Mouse (Mus musculus) gastrocnemius, adult 8-10 months (tissue): ENCODE measurements around the gene Zfp119b. TPM values are rescaled to one million over a fixed set of nuclear protein-coding genes. Genes with fewer than 3 reads are reported as not detected.
"Not testable (repeated sequence)": the region's sequence is repeated elsewhere in the genome, so short reads cannot be mapped to it uniquely, and the experiment has no call there.

ENCODE experiments used
- DNase-seq, 2 experiments: peaks; one replicate each; pipeline ENCODE4 v3.0.0; 2022; ENCODE audit warnings: low spot score in 2 of 2
- total RNA-seq, 4 experiments: library from RNA; stranded (reverse); gene quantifications; 2 replicates each; pipeline ENCODE4 v1.2.4; 2022

The Zfp119b gene
- total RNA-seq, 4 experiments from 2014 or later: 3.9 to 4.3 (median 3.9) TPM

DNA sequence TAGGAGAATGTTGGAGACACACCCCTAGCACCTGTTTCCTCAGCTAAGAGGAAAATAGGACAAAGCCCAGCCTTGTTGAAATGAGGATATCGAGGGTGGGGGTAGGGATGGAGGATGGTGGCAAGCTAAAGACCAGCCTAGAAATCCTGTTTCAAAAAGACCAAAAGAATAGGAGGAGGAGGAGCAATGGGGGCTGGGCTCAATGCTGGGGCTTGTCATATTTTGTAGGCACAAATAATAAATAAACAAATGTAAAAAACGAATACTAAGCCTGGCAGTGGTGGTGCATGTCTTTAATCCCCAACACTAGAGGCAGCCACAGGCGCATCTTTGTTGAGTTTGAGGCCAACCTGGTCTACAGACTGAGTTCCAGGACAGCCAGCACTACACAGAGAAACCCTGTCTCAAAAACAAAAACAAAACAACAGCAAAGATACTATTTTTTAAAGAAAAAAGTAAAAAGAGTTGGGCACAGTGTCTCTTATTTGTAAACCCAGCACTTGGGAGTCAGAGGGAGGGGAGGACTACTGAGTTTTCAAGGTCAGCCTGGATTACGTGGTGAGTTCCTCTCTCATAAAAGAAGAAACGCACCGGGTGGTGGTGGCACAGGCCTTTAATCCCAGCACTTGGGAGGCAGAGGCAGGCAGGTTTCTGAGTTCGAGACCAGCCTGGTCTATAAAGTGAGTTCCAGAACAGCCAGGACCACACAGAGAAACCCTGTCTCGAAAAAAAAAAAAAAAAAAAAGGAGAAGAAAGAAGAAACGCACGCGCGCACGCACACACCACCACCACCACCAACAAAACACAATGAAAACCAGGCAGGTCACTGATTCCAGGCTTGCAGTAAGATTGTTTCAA, 8.7 kb upstream of the Zfp119b start:
- no peak for DNase-seq

DNA sequence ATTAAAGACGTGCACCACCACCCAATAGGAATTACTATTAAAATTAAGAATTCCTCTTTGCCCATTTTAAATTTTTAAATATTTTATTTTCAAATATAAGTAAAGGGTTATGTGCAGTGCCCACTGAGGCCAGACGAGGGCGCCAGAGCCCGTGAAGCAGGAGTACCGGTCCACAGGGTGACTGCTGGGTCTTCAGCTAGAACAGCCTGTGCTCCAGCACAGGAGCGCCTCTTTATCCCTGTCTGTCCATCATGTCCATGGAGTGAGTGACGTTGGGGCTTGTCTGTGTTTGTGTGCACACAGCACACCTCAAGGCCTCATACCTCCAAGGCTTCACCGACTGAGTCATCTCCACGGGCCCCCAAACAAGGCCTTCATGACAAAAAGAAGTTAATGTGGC, 7.9 kb upstream of the Zfp119b start:
- DNase-seq: peak in 1 of 2 experiments; percentile 57

DNA sequence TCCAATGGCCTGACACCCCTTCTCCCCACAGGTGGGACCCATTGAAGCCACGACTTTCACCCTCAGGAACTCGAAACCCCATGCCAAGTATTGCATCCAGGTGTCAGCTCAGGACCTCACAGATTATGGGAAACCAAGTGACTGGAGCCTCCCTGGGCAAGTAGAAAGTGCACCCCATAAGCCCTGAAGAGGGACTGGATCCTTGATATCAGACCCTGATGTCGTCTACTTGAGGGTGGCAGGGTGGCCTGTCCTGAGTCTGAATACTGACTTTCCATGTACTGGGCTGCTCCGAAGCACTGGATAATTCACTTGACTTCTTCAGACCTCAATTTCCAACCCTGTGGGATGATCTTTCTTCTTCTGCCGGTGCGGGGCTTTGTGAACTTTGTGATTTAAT, 7.3 kb upstream of the Zfp119b start:
- DNase-seq: no peak

DNA sequence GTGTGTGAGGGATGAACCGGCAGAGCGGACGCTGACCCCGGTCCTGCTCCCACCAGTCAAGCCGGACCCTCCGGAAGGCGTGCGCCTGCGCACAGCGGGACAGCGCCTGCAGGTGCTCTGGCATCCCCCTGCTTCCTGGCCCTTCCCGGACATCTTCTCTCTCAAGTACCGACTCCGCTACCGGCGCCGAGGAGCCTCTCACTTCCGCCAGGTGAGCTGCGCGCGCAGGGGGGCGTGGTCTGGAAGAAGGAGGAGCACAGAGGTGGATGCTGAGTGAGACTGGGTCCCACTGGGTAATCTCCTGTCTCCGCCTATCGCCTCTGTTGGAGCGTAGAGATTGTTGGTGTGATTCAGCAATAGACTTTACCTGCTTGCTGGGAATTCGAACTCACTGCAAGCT, 6.8 kb upstream of the Zfp119b start:
- no peak for DNase-seq

DNA sequence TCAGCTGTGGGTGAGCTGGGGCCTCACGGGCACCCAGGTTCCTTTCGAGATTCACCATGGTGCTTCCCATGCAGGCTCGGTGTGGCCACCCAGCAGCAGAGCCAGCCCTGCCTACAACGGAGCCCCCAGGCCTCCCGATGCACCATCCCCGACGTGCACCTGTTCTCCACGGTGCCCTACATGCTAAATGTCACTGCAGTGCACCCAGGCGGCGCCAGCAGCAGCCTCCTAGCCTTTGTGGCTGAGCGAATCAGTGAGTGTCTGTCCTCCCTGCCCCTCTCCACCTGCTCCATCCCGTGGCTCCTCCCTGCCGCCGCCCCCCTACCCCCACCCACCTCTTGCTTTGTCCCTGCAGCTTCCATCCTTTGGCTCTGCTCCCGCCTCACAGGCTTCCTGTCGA, 4.9 kb upstream of the Zfp119b start:
- no peak for DNase-seq

DNA sequence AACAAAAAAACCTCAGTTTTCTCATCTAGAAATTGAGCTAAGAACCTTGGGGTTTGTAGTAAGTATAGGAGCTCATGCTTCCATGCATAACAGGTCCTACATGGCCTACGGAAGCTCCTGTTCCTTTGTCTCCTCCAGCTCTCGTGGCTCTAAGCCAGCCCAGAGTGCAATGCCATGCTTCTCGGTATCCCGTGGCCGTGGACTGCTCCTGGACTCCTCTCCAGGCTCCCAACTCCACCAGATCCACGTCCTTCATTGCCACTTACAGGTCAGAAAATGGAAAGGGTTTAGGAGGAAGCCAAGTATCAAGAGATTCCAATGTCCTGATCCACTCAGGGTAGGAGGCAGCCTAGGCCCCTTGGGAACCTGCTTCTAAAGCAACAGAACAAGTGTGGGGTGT, 4.5 kb upstream of the Zfp119b start:
- DNase-seq: no peak

DNA sequence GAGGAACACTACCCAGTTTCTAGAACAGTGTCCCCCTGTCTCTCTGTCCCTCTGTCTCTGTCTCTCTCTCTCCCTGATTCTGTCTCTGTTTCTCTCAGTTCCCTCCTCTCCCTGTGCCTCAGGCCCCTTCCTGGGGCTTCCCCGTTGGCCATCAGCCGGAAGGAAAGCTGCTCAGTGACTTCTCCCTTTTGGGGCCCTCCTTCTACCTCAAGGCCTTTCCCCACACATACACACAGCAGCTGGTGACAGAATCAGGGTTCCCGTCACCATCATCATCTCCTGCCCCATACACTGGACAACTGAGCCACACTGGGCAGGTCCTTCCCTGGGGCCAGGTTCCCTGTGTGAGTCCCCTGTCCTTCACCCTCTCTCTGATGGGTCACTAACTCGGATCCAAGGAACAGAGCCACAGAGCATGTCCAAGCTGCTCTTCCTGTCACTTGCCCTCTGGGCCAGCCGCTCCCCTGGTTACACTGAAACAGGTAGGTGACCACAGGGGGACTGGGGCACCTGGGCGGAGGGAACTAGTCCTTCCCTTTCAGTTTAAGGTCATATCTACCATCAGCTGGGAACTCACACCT, 3.2 kb upstream of the Zfp119b start, which contains the start of gene Ebi3:
TSS of gene Ebi3 (plus strand) at position 194 of the 581 bp plus-strand sequence.
- no peak for DNase-seq

DNA sequence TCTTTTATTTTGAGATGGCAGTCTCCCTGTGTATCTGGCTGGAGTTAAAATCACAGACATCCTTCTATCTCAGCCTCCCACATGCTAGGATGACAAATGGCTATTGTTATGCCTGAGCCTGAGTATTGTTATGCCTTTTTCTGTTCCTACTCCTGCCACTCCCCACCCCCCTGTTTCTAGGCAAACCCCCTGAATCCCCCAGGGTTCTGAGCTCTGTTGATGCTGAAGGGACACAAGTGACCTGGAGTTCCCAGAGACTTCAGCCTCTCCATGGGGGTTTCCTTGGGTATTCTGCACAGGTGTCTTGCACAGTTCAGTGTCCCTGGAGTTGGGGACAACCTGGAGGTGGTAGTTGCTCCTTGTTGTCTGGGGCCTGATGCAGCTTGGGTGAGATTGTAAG, 2.7 kb upstream of the Zfp119b start:
- DNase-seq: no peak

DNA sequence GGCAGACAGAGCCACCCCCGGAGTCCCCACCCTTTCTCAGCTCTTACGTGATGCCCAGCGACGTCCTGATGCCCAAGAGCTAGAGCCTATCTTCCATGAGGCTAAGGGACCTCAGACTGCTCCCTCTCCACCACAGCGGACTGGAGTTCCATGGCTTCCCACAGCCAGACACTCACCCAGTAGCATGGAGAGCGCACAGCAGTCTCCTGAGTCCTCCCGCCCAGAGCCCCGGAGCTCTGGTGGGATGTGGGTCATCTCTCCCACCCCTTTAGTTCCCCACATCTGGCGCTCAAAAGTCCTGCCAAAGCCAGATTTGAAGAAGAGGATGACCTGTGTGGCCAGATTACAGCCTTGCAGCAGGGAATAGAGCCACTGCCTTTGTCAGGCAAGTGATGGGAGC, 1.3 kb upstream of the Zfp119b start:
- DNase-seq: no peak

DNA sequence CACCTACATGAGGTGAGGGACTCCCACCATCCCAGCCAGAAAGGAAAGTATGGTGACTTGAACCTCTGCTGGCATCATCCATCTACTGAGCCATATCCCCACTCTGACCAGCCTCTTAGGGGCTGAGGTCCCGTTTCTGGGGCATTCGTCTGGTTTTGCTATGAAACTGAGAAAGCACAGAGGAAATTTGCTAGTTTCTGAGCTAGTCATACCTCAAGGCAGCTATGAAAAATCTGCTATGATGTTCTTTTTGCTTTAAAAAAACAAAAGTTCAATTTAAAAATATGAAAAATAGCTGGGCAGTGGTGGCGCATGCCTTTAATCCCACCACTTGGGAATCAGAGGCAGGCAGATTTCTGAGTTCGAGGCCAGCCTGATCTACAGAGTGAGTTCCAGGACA, 653 bp downstream of the Zfp119b start:
- DNase-seq: no peak

DNA sequence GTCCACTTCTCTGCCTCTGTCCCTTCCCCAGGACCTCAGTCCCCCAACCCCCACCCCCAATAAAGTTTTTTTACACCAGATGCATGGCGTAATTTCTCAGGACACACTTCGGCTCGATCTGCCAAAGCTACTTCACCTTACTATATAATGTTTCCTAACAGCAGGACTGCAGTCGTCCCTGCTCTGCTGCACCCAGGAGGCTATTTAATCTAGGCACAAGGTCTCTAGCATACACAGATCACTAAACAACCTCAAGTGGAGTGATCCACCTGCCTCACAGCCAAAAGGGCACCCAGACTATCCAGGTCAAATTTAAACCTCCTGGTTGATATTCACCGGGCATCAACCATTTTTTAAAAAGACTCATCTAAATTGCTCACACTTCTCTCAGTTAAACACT, 3.6 kb downstream of the Zfp119b start:
- no peak for DNase-seq

DNA sequence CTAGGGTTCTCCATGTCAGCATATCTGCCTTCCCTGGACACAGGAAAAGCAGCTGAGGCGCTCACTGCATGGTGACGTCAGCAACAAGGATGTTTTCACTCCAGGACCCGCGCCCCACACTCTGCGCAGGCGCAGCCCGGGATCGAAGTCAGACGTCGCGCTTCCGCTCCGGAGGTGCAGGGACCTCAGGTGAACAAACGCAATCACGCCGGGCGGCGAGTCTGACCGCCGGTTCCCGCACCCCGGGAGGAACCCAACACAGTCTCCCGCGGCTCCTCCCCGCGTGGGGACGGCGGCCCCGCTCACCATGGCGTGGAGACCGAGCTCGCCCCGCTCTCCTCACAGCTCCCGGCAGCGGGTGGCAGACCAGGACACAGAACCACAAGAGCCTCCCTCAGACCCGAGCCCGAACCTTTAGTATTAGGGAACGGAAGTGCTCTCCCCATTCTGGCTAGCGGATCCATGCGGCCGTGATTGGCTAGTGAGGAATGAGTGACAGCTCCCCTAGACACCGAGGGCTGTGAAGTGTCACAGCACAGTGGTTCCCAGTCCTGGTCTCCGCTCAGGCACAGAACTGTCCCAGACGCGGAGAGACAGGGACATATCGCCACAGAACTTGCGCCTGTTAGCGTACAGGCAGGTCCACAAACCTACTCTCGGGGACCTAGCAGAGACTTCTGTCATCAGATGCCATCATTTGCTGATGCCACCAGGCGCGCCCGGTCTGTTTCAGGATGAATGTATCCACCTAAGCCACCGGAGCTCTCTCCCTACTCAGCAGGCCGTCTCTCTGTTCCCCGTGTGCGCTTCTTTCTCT, 4.2 kb downstream of the Zfp119b start:
- peak; percentile 87 to 91 for DNase-seq

DNA sequence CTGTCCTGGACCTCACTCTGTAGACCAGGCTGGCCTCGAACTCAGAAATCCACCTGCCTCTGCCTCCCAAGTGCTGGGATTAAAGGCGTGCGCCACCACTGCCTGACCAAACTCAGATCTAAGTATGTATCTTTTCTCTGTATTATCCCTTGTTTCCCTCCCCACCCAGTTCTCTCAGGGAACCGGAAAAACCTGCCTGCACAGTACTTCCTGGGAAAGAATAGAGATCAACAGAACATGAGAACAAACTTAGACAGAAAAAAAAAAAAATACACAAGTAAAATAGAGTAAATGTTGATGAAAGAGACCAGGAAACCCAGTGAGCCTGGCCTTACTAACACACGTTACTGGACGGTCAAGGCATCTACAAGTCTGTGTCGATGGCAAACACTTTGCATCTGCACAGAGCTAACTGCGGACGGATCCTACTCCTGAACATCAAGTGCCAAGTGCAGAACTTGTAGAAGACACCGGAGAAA, 4.9 kb downstream of the Zfp119b start:
- not testable (repeated sequence) for DNase-seq

DNA sequence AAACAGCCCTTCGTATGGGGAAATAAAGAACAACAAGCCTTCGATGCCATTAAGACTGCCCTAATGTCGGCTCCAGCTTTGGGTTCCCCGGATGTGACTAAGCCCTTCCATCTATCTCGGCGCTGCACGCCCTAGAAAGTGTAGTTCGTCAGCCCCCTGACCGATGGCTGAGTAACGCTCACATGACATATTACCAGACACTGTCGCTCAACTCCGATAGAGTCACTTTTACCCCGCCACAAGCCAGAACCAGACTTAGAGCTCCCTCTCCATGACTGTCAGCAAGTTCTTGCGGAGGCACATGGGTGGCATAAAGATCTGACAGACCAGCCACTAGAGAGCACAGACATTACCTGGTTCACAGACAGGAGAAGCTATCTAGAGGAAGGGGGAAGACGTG, 16.1 kb downstream of the Zfp119b start:
- DNase-seq: no peak

DNA sequence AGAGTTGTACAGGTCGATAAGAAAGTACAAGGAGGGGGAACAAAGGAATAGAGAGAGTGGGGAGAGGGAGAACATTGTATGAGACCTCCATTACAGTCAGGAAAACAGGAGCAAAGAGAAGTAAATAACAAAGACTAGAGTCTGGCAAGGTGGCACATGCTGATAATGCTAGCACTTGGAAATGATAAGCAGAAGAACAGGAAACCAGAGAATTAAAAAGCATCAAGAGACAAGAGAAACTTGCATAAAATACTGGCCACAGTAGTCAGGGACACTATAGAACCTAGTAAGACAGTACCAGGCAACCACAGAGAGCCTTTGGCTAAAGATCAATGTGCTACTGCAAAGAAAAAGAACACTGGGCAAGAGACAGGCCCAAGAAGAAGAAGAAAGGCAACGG, 16.7 kb downstream of the Zfp119b start:
- DNase-seq: no peak

DNA sequence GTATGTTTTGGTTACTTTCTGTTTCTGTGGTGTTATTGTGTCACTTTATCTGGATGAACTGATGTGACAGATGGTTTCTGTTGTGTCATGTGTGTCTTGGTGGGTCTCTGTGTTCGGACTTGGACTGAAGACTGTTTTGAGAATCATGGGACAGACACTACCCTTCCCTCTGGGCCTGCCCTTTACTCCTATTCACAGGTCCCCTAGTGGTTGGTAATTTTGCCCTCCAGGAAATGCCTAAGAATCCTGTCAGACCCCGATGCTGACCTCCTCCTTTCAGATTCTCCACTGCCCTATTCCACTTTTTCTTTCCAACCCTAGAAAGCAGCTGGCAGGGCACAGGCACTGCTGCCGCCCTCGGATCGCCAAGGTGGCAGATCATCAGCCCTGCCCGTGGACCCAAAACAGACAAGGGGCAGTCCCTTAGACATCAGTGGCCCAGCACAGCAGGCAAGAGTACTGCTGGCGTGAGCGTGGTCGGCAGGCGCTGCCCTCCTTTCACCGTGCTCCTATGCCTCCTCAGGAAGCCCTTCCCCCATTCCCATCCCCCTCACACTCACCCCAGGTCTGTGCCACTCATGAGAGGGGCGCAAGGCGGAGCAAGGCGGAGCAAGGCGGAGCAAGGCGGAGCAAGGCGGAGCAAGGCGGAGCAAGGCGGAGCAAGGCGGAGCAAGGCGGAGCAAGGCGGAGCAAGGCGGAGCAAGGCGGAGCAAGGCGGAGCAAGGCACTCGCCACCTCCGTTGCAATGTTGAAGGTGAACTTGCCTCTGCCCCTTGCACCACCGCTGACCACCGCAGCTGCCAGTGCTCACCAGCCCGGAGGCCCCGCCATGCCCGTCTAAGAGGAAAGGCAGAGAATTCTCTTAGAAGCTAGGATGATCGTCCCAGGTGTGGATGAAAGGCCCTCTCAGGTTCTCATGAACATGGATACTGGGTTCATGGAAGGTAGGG, 17.5 kb downstream of the Zfp119b start:
- no peak for DNase-seq

DNA sequence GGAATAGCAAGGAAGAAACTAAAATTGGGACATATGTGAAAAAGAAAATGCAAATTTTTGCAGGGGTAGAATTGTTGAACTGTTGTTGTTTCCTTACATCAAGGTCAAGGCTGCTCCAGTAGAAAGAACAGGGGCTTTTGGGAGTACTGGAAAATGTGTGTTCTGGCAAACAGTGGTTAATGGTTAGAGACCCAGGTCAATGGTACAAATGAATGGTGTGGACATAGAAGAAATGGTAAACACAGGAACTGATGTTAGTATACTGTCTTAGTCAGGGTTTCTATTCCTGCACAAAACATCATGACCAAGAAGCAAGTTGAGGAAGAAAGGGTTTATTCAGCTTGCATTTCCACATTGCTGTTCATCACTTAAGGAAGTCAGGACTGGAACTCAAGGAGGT, 42.6 kb downstream of the Zfp119b start:
- DNase-seq: no peak

DNA sequence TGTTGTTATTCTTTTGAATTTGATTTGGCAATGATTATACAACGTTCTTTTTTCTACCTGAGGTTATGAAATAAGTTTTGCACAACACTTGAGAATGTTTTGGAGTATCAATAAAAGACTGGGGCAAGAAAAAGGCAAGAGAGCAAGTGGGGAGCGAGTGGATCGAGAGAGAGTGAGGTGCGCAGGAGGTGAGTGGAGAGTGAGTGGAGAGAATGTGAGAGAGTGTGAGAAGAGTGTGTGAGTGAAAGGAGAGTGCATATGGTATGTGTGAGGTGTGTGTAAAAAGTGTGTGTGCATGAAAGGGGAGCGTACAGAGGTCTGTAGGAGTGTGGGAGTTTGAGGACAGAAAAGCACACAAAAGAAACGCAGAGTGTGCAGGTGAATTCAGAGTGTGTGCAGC, 45.2 kb downstream of the Zfp119b start:
- no peak for DNase-seq

DNA sequence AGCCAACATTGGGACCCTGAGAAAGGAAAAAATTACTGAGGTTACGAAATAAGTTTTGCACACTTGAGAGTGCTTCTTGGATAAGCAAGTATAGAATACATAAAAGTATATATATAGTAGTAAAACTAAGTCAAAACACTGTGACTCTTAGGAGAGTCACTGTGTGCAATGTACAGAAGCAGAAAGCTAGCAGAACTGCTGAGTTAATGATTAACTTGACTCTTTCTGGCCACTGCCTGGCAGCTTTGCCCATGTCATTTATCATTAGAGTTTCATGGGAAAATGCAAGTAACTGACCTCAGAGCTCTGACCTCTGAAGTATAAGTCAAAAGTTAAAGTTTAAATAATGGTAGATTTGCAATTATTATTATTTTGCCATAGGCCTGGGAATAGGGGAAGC, 45.6 kb downstream of the Zfp119b start:
- DNase-seq: no peak

DNA sequence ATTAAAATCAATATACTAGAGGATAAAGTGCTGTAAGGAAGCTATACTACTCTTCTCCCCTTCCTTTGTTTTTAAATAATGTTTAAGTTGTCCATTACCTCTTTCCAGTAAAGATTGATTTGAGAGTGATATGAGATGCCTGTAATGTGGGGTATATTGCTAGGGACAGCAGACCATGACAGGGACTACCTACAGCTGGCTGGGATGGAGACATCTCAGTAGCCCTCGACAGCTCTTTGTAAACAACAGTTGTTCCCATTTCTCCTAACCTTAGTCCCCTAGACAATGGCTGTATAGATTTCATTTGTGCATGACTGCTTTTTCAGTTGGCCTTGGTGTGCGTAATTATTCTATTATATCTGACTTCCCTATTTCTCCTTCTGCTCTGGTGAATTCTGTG, 46.2 kb downstream of the Zfp119b start:
- no peak for DNase-seq

DNA sequence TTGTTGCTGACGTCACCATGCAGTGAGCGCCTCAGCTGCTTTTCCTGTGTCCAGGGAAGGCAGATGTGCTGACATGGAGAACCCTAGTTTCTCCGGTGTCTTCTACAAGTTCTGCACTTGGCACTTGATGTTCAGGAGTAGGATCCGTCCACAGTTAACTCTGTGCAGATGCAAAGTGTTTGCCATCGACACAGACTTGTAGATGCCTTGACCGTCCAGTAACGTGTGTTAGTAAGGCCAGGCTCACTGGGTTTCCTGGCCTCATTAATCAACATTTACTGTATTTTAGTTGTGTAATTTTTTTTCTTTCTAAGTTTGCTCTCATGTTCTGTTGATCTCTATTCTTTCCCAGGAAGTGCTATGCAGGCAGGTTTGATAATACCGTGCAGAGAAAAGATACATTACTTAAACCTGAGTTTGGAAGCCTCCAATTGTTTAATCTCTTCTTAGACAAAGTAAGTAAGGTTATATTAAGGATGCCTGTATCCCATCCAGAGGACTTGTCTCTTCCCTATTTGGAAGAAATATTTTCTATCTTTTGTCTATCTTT, 56.8 kb downstream of the Zfp119b start:
- DNase-seq: not testable (repeated sequence)
